Mouse (Mus musculus) MEL-GATA-1-ER (cell line): ENCODE results near the gene Ube4b.
"Not testable (repeated sequence)": the region's sequence is repeated elsewhere in the genome, so short reads cannot be mapped to it uniquely, and the experiment has no call there.

Experiments used
- DNase-seq: peaks from one replicate; pipeline ENCODE4 v3.0.0-alpha.2; 2012; ENCODE audit warnings: low read depth; ENCODE audit errors: extremely low read depth

Ube4b gene

DNA sequence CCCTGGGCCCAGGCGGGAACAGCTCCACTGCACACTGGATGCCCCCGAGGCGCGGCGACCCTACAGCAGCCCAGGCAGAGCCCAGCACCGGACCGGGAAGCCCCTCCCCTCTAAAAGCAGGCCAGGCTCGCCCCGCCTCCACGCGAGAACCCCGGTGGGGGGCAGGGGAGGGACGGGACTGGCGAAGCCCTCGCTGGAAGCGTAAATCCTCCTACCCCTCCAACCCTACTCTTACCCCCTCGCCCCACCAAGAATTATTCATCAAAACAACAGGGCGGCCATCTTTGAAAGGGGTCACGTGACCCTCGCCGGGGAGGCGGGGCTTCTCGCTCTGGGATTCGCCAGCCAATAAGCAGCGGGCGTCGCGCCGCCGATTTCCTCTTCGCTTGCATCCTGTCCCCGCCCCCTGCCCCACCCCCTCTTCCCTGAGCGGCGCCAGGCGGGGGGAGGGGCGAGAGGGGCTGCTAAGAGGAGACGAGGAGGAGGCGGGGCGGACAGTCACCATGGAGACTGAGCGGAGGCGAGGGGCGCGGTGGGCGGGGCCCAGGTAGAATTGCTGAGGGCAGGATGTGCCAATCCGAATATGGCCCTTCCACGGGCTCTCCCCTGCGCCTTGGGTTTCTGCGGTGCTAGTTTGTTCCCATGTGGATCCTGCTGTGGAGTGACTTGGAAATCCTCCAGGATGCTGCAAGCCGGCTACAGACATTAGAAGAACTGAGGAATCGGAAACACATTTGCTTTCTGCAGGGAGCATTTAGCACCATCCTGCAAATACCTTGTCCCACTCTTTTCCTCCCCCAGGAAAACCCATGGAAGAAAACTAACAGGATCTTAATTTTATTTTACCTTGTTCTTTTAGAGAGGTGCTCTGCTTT lies at the start of gene Ube4b:
TSS of gene Ube4b (minus strand) at position 425 of the 875 bp plus-strand sequence.
- DNase-seq = peak; percentile 82

- DNase-seq = no peak
Measured at GRCm38 (mm10) chr4:149475096-149475495, 48.5 kb upstream of the Ube4b start.

GRCm38 (mm10) chr4:149469557-149469956 lies 43.0 kb upstream of the Ube4b start:
- DNase-seq = no peak

- DNase-seq = no peak
Measured at GRCm38 (mm10) chr4:149463435-149463950, 36.9 kb upstream of the Ube4b start.

DNA sequence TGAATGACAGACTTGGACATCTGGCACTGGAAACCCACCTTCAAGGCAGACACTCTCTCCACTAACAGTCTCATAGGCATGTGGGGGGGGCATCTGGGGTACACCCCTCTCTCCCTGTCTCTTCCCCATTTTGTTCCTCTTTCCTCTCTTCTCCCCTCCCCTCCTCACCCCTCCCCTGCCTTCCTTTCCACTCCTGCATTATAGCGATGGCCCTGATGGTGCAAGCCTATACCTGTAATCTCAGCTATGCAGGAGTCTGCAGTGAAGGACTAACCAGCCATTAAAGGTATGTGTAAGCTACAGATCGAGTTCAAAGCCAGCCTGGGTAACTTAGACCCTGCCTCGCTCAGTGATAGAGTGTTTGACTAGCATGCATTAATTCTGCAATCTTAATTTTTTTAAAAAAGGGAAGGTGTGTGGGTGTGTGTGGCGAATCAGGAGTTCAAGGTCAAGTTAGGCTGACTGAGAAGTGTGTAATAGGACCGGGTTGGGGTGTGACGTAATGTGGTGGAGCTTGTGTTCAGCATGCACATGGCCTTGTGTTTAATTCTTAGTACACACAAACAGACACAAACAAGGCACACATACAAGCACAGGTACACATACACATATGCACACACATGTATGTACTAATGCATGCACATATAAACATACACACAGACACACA lies 35.9 kb upstream of the Ube4b start:
- no peak for DNase-seq

GRCm38 (mm10) chr4:149461579-149462304 lies 35.2 kb upstream of the Ube4b start:
- DNase-seq = no peak

DNA sequence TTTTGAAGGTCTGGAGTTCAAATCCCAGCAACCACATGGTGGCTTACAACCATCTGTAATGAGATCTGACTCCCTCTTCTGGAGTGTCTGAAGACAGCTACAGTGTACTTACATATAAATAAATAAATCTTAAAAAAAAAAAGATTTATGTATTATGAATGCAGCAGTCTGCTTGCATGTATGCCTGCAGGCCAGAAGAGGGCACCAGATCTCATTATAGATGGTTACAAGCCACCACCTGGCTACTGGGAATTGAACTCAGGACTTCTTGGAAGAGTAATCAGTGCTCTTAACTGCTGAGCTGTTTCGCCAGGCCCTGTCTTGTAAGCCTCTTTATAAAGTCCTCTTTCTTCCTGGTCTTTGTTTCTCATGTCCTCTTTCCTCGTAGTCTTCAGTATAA lies 33.9 kb upstream of the Ube4b start:
- DNase-seq = not testable (repeated sequence)

- DNase-seq = no peak
Measured at GRCm38 (mm10) chr4:149459425-149459824, 32.9 kb upstream of the Ube4b start.

GRCm38 (mm10) chr4:149458526-149458925 lies 32.0 kb upstream of the Ube4b start:
- no peak for DNase-seq

- no peak for DNase-seq
Measured at GRCm38 (mm10) chr4:149457831-149458430, 31.4 kb upstream of the Ube4b start.

DNA sequence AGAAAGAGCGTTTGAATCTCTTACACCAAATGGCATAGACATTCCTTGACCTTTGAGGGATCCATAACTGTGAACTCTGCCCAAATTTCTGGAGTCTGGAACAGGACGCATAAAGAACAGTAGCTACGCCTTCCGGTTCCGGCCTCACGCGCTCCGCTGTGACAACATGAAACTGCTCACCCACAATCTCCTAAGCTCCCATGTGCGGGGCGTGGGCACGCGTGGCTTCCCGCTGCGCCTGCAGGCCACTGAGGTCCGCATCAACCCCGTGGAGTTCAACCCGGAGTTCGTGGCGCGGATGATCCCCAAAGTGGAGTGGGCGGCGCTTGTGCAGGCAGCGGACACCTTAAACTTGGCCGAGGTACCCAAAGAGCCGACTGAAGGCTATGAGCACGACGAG lies 30.6 kb upstream of the Ube4b start:
- not testable (repeated sequence) for DNase-seq

- no peak for DNase-seq
Measured at GRCm38 (mm10) chr4:149454879-149455278, 28.3 kb upstream of the Ube4b start, which contains the start of gene Rbp7. Rbp7 (minus strand) TSS chr4:149454978.

DNA sequence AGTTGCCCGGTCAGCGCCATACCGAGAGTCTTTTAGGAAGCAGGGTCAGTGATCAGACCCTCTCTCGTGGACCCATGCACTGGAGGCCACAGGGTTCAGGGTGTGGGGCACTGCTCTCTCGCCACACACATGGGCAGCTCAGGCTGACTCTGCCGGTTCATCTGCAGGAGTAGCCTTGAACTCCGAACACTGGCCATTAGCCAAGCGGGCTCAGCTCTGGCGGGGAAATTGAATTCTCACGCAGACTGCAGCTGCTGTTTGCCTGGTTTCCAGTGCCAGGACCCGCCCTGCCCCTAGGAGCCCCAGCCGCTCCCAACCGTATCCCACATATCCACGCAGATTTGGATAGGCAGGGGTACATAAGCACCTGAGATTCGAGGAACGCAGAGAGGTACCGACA lies 27.7 kb upstream of the Ube4b start:
- DNase-seq = no peak

DNA sequence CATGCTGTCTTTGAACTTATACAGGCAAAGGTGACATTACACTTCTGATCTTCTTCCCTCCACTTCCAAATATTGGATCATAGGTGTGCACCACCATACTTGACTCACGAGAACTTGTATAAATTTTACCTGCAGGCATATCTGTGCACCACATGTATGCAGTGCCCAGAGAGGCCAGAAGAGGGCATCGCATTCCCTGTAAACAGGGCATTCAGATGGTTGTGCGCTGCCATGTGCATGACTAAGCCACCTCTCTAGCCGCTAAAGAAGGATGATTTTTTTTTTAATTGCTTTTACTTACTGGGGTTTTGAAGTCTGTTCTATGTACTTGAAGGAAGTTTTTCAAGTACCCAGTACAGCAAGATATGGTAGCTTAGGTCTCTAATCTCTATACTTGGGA lies 27.1 kb upstream of the Ube4b start:
- peak; percentile 39 for DNase-seq

GRCm38 (mm10) chr4:149450636-149451035 lies 24.1 kb upstream of the Ube4b start:
- no peak for DNase-seq

GRCm38 (mm10) chr4:149446309-149446708 lies 19.8 kb upstream of the Ube4b start:
- no peak for DNase-seq

GRCm38 (mm10) chr4:149445868-149446267 lies 19.3 kb upstream of the Ube4b start:
- DNase-seq = peak; percentile 65

DNA sequence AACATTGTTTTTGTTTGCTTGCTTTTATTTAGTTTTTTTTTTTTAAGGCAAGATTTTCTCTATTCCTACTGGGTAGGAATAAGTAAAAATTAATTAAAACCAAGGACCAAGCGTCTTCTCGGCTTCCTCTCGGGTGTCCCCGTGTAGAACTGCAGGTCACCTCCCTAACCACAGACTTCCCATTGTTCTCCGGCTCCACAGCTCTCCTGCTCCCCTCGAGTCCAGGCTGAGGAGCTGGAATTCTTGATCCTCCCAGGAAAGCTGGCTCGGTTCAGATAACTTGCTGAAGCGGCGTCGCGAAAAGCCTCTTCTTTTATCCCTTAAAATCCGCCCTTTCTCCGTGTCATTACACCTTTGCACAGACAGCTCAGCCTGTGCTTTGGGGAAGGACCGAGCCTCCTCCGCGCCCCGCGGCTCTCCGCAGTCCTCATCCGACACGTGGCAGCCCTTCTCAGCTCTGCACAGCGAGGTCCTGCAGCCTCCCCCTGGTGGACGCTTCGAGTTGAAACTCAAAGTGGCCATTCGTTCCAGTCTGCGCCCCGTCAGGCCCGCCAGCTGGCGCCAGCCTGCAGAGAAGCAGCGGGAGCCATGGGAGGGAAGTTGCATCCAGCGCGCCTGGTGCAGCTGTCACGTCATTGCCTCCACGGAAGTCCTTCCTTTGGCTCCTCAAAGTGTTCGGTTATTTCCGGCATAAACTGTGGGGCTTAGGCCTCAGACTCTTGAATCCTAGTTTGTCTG lies 18.6 kb upstream of the Ube4b start:
- peak; percentile 69 for DNase-seq

DNA sequence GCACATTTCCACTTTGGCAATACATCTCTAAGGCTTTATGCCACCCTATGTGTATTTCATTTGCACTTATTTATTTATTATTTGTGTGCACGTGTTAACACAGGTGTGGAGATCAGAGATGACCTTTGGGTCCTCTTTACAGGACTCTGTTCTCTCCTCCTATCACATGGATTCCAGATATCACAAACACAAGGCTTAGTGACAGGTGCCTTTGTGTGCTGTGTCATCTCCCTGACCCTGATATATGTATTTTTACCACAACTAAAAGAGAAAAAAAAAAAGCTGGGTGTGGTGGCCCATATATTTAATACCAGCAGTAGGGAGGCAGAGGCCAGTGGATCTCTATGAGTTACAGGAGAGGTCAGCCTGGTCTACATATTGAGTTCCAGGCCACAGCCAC lies 17.9 kb upstream of the Ube4b start:
- DNase-seq = no peak

DNA sequence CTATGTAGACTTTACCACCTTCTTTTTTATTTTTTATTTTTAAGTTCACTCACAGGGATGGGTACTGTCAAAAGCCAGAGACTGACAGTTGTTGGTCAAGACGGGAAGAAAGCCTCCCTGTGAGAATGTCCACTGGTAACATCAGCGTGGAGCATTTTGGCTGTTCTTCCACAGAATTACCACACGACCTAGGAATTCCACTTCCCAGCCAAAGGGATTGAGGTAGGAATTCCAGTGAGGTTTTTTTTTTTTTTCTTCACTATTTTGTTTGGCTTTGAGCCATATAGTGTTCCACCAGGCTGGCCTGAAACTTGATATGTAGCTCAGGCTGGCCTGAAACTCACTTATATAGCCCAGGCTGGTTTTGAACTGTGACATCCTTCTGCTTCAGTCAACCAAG lies 15.9 kb upstream of the Ube4b start:
- DNase-seq = no peak

GRCm38 (mm10) chr4:149440576-149440975 lies 14.0 kb upstream of the Ube4b start:
- no peak for DNase-seq
